Mouse (Mus musculus) spleen, adult 2 months (tissue): ENCODE data around the gene Dhh.

Experiments
- CTCF ChIP-seq: fragments of 200-500 bp; IDR thresholded peaks from 2 replicates; pipeline ENCODE4 v1.5.1; 2011; ENCODE audit warnings: mild to moderate bottlenecking, inconsistent platforms; ENCODE audit not compliant: insufficient read depth, insufficient read length, insufficient replicate concordance; ENCODE audit errors: extremely low read depth
- POLR2A ChIP-seq: fragments of 200-500 bp; IDR thresholded peaks from 2 replicates; pipeline ENCODE4 v1.6.1; 2011; ENCODE audit warnings: low read depth, low read length, inconsistent platforms

GRCm38 (mm10) chr15:98883661-98884060 lies 14.7 kb downstream of the Dhh start:
- TF ChIP-seq CTCF = no peak
- TF ChIP-seq POLR2A = no peak
